Comparison of ENCODE assay signal across 7 mouse cellular contexts in the genomic region with DNA sequence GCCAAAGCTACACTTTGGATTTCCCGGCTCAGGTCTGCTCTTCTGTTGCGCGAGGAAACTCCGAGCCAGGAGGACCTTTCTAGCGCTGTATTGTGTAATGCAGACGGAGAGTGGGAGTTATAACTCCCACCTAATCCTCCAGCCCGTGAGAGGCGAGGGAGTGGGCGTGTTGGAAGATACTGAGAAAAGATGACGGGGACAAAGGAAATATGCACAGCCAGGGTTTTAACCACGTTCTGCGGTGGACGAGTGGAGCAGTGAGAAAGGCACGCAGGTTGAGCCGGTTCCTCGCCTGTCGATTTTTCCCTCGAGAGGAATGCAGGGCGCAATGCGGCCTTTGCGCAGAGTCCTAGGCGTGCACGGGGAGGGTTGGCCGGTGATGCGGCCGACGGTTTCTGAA. TPM values are rescaled to one million over a fixed set of nuclear protein-coding genes. Genes with fewer than 3 reads are reported as not detected.
A peak's percentile ranks its signal among the peaks of the same experiment; 100 is the strongest.
DNase-seq lines count a peak whose midpoint lies in the region; ATAC-seq and TF ChIP-seq lines count a peak whose summit lies in the region.

No protein-coding gene starts in this region.

- H3K4me1 ChIP-seq in lung, embryonic 15.5 days, result peaks cover 13% of the 10 kb centered on the region
- H3K4me1 ChIP-seq in cortical plate, adult 2 months (ENCODE audit: control insufficient read depth, insufficient read depth, low read length), result no peaks in the 10 kb centered on the region
- peaks cover 2% of the 10 kb centered on the region; the same call in 1 of the 2 replicates for H3K4me1 ChIP-seq in hindbrain, embryonic 12.5 days
- peaks cover 3 to 4% of the 10 kb centered on the region in 2 experiments; a peak in 3 of 4 replicates for H3K4me1 ChIP-seq in liver, embryonic 14.5 days (replicated peaks; ENCODE audit: control insufficient read depth in 2 of 2, insufficient read depth in 2 of 2, low read length in 1 of 2)
- H3K4me1 ChIP-seq in stomach, embryonic 15.5 days, result no peaks in the 10 kb centered on the region

- peak overlapping the region; percentile 75 for H3K4me2 ChIP-seq in lung, embryonic 15.5 days
- H3K4me2 ChIP-seq in hindbrain, embryonic 12.5 days (replicated peaks), result peak overlapping the region; percentile 65
- peak overlapping the region; percentile 99 for H3K4me2 ChIP-seq in liver, embryonic 14.5 days (ENCODE audit: low read depth)
- peak overlapping the region; percentile 70 for H3K4me2 ChIP-seq in stomach, embryonic 15.5 days

- no peaks in the 10 kb centered on the region for H3K9me3 ChIP-seq in lung, embryonic 15.5 days
- H3K9me3 ChIP-seq in hindbrain, embryonic 12.5 days (replicated peaks), result no peaks in the 10 kb centered on the region
- no peaks in the 10 kb centered on the region for H3K9me3 ChIP-seq in liver, embryonic 14.5 days (ENCODE audit: control insufficient read depth, low read length)
- H3K9me3 ChIP-seq in stomach, embryonic 15.5 days, result no peaks in the 10 kb centered on the region

- H3K4me3 ChIP-seq in lung, embryonic 15.5 days, result peak overlapping the region; percentile 73
- peak overlapping the region; percentile 49 for H3K4me3 ChIP-seq in cortical plate, adult 2 months (ENCODE audit: insufficient read depth, low read length)
- H3K4me3 ChIP-seq in hindbrain, embryonic 12.5 days, result peak overlapping the region; percentile 47
- peak overlapping the region; percentile 72 to 77 for H3K4me3 ChIP-seq in liver, embryonic 14.5 days (ENCODE audit: insufficient read depth in 1 of 2, low read depth in 2 of 2, low read length in 2 of 2)
- H3K4me3 ChIP-seq in stomach, embryonic 15.5 days (replicated peaks), result peak overlapping the region; percentile 51

- H3K27ac ChIP-seq in lung, embryonic 15.5 days, result peak overlapping the region; percentile 96
- peak overlapping the region; percentile 97 for H3K27ac ChIP-seq in cortical plate, adult 2 months (ENCODE audit: insufficient read depth, low read length)
- peak overlapping the region; percentile 92 for H3K27ac ChIP-seq in hindbrain, embryonic 12.5 days
- peak overlapping the region; percentile 73 for H3K27ac ChIP-seq in liver, embryonic 14.5 days
- H3K27ac ChIP-seq in stomach, embryonic 15.5 days, result peak overlapping the region; percentile 93

- no peak for TF ChIP-seq CTCF in cortical plate, adult 2 months (IDR thresholded peaks at IDR 0.05; ENCODE audit: extremely low read depth, insufficient read depth, low read length)
- no peak for TF ChIP-seq CTCF in liver, embryonic 14.5 days (IDR thresholded peaks at IDR 0.05; ENCODE audit: low read depth)

- H3K36me3 ChIP-seq in lung, embryonic 15.5 days, result peaks cover 23% of the 10 kb centered on the region
- peaks cover 14% of the 10 kb centered on the region for H3K36me3 ChIP-seq in hindbrain, embryonic 12.5 days
- no peaks in the 10 kb centered on the region; the same call in 1 of the 2 replicates for H3K36me3 ChIP-seq in liver, embryonic 14.5 days (replicated peaks; ENCODE audit: control insufficient read depth, insufficient read depth, low read depth)
- peaks cover 10% of the 10 kb centered on the region; the same call in 1 of the 2 replicates for H3K36me3 ChIP-seq in stomach, embryonic 15.5 days

- H3K27me3 ChIP-seq in lung, embryonic 15.5 days, result no peaks in the 10 kb centered on the region
- no peaks in the 10 kb centered on the region for H3K27me3 ChIP-seq in hindbrain, embryonic 12.5 days
- no peaks in the 10 kb centered on the region for H3K27me3 ChIP-seq in liver, embryonic 14.5 days (ENCODE audit: control insufficient read depth, insufficient read depth, low read length)
- no peaks in the 10 kb centered on the region for H3K27me3 ChIP-seq in stomach, embryonic 15.5 days (replicated peaks)

- under 1% methylated on average over 27 of the region's 27 CpGs for WGBS in lung, embryonic 15.5 days
- WGBS in hindbrain, embryonic 12.5 days, result 1% methylated on average over 27 of the region's 27 CpGs
- under 1% methylated on average over 27 of the region's 27 CpGs for WGBS in liver, embryonic 14.5 days (ENCODE audit: insufficient replicate concordance)
- WGBS in stomach, embryonic 15.5 days, result under 1% methylated on average over 27 of the region's 27 CpGs

- peak overlapping the region; percentile 76 for H3K9ac ChIP-seq in lung, embryonic 15.5 days
- H3K9ac ChIP-seq in hindbrain, embryonic 12.5 days, result peak overlapping the region; percentile 73
- peak overlapping the region; percentile 84 for H3K9ac ChIP-seq in liver, embryonic 14.5 days (replicated peaks)
- H3K9ac ChIP-seq in stomach, embryonic 15.5 days, result peak overlapping the region; percentile 47; the same call in 1 of the 2 replicates

- DNase-seq in lung, postnatal 14 days, result no peak
- DNase-seq in liver, embryonic 14.5 days (ENCODE audit: low read depth in 3 of 3, low spot score in 3 of 3), result peak in 1 of 3 experiments; percentile 47
- no peak for DNase-seq in kidney, adult 8-10 months

- TF ChIP-seq EP300 in liver, embryonic 14.5 days (IDR thresholded peaks at IDR 0.05; ENCODE audit: low read depth), result no peak

- ATAC-seq in lung, embryonic 15.5 days (ENCODE audit: borderline replicate concordance, extremely low read depth, low FRiP score, low TSS enrichment), result peak; percentile 62
- ATAC-seq in hindbrain, embryonic 12.5 days (ENCODE audit: low FRiP score), result no peak; the same call in 1 of the 2 replicates
- ATAC-seq in liver, embryonic 14.5 days (ENCODE audit: insufficient read depth), result peak; percentile 50
- peak; percentile 47 for ATAC-seq in stomach, embryonic 15.5 days (ENCODE audit: insufficient read depth, low FRiP score, low read depth)

- TF ChIP-seq POLR2A in cortical plate, adult 2 months (IDR thresholded peaks at IDR 0.05; ENCODE audit: extremely low read depth, insufficient read depth, low read length), result 0 out of 2 replicates have a peak, but pooled peaks have one; percentile 9

RNA-seq across cellular contexts. Expression of a gene that starts 0.7 kb away (rescaled TPM):
- 81.1 and 81.3 TPM in 2 replicates for polyA plus RNA-seq in lung, embryonic 15.5 days (2015; fragmentation: Nextera tagmentation; extraction: Ambion mirVana)
- polyA plus RNA-seq in cortical plate, adult 2 months (2012; rRNA removed), result 35.3 and 38.6 TPM in 2 replicates
- polyA plus RNA-seq in hindbrain, embryonic 12.5 days (2016; fragmentation: Nextera tagmentation; extraction: Ambion mirVana), result 63.2 and 63.4 TPM in 2 replicates
- polyA plus RNA-seq in liver, embryonic 14.5 days (2012; rRNA removed), result 14.4 and 31.0 TPM in 2 replicates
- polyA plus RNA-seq in liver, embryonic 14.5 days (2014; fragmentation: Nextera tagmentation; extraction: Ambion mirVana), result 36.0 and 39.6 TPM in 2 replicates
- polyA plus RNA-seq in stomach, embryonic 15.5 days (2015; fragmentation: Nextera tagmentation; extraction: Ambion mirVana), result 81.2 and 88.0 TPM in 2 replicates

RNA-seq across cellular contexts. Expression of a gene that starts 20.2 kb away (rescaled TPM):
- polyA plus RNA-seq in lung, embryonic 15.5 days (2015; fragmentation: Nextera tagmentation; extraction: Ambion mirVana), result 29.1 and 71.2 TPM in 2 replicates
- 29.0 and 34.8 TPM in 2 replicates for polyA plus RNA-seq in cortical plate, adult 2 months (2012; rRNA removed)
- polyA plus RNA-seq in hindbrain, embryonic 12.5 days (2016; fragmentation: Nextera tagmentation; extraction: Ambion mirVana), result 4.9 and 9.1 TPM in 2 replicates
- polyA plus RNA-seq in liver, embryonic 14.5 days (2012; rRNA removed), result 0.03 and 0.07 TPM in 2 replicates
- 0.05 TPM in 1 of 2 replicates, not detected in the other for polyA plus RNA-seq in liver, embryonic 14.5 days (2014; fragmentation: Nextera tagmentation; extraction: Ambion mirVana)
- 5.3 and 7.5 TPM in 2 replicates for polyA plus RNA-seq in stomach, embryonic 15.5 days (2015; fragmentation: Nextera tagmentation; extraction: Ambion mirVana)

RNA-seq across cellular contexts. Expression of a gene that starts 37.9 kb away (rescaled TPM):
- not detected in 2 replicates for polyA plus RNA-seq in lung, embryonic 15.5 days (2015; fragmentation: Nextera tagmentation; extraction: Ambion mirVana)
- polyA plus RNA-seq in cortical plate, adult 2 months (2012; rRNA removed), result not detected in 2 replicates
- not detected in 2 replicates for polyA plus RNA-seq in hindbrain, embryonic 12.5 days (2016; fragmentation: Nextera tagmentation; extraction: Ambion mirVana)
- polyA plus RNA-seq in liver, embryonic 14.5 days (2012; rRNA removed), result not detected in 2 replicates
- not detected in 2 replicates for polyA plus RNA-seq in liver, embryonic 14.5 days (2014; fragmentation: Nextera tagmentation; extraction: Ambion mirVana)
- not detected in 2 replicates for polyA plus RNA-seq in stomach, embryonic 15.5 days (2015; fragmentation: Nextera tagmentation; extraction: Ambion mirVana)

RNA-seq across cellular contexts. Expression of a gene that starts 47.9 kb away (rescaled TPM):
- 70.4 and 166 TPM in 2 replicates for polyA plus RNA-seq in lung, embryonic 15.5 days (2015; fragmentation: Nextera tagmentation; extraction: Ambion mirVana)
- polyA plus RNA-seq in cortical plate, adult 2 months (2012; rRNA removed), result 0.17 TPM in 1 of 2 replicates, not detected in the other
- polyA plus RNA-seq in hindbrain, embryonic 12.5 days (2016; fragmentation: Nextera tagmentation; extraction: Ambion mirVana), result 0.81 and 1.4 TPM in 2 replicates
- 0.01 and 0.02 TPM in 2 replicates for polyA plus RNA-seq in liver, embryonic 14.5 days (2012; rRNA removed)
- polyA plus RNA-seq in liver, embryonic 14.5 days (2014; fragmentation: Nextera tagmentation; extraction: Ambion mirVana), result not detected in 2 replicates
- 2.3 and 2.4 TPM in 2 replicates for polyA plus RNA-seq in stomach, embryonic 15.5 days (2015; fragmentation: Nextera tagmentation; extraction: Ambion mirVana)
